ENCODE assay signal across 15 mouse cellular contexts in genomic region chr8:120902346-120902745, GRCm38 (mm10).
DNase-seq lines count a peak whose midpoint lies in the region; ATAC-seq and TF ChIP-seq lines count a peak whose summit lies in the region.
"Had no signal": no experiment of that assay in that cellular context is flagged by ENCODE, and none has a peak within 500 bp of the region (broad histone marks: within the 10 kb centered on the region; RNA-seq: fewer than 3 reads in every experiment).

No protein-coding gene starts in this region.

- intact Hi-C loops in left cerebral cortex, postnatal 10 days (cut with DNase I), result no loop called here

- no peaks in the 10 kb centered on the region for H3K27me3 ChIP-seq in liver, adult 2 months (ENCODE audit: control insufficient read depth, insufficient read depth, low read length)
- peaks cover 27% of the 10 kb centered on the region for H3K27me3 ChIP-seq in embryonic facial prominence, embryonic 15.5 days
- peaks cover 91% of the 10 kb centered on the region for H3K27me3 ChIP-seq in limb, embryonic 10.5 days (ENCODE audit: low read depth, poor library complexity, severe bottlenecking)
- no peaks in the 10 kb centered on the region for H3K27me3 ChIP-seq in stomach, embryonic 15.5 days (replicated peaks)

- no peak overlapping the region for H3K9ac ChIP-seq in liver, adult 2 months (ENCODE audit: low read depth, low read length)
- no peak overlapping the region for H3K9ac ChIP-seq in embryonic facial prominence, embryonic 15.5 days
- no peak overlapping the region for H3K9ac ChIP-seq in stomach, embryonic 15.5 days
- H3K9ac ChIP-seq: hindbrain, embryonic 15.5 days; liver, embryonic 13.5 days had no signal

- H3K36me3 ChIP-seq in liver, adult 2 months (ENCODE audit: control insufficient read depth, insufficient read depth, low read length), result no peaks in the 10 kb centered on the region
- H3K36me3 ChIP-seq in embryonic facial prominence, embryonic 15.5 days, result no peaks in the 10 kb centered on the region
- no peaks in the 10 kb centered on the region for H3K36me3 ChIP-seq in limb, embryonic 10.5 days
- no peaks in the 10 kb centered on the region for H3K36me3 ChIP-seq in stomach, embryonic 15.5 days
- H3K36me3 ChIP-seq: hindbrain, embryonic 15.5 days; liver, embryonic 13.5 days had no signal

- DNase-seq in liver, adult 2 months (ENCODE audit: extremely low read depth, low read depth, low spot score), result peak; percentile 26
- no peak for DNase-seq in liver
- DNase-seq in limb, embryonic 10.5 days (ENCODE audit: low spot score), result peak; percentile 40
- DNase-seq in left cerebral cortex, postnatal 10 days (ENCODE audit: extremely low spot score in 1 of 2, low spot score in 2 of 2), result no peak
- DNase-seq in heart, adult 9 months (ENCODE audit: low spot score in 2 of 2), result no peak
- DNase-seq: cerebellum, adult 9-11 months; heart, adult 11 months; liver, embryonic 13.5 days; midbrain, embryonic 14.5 days; right cerebral cortex, postnatal 4 days; thymus, postnatal 25 days had no signal

- no peaks in the 10 kb centered on the region for H3K79me2 ChIP-seq in liver, adult 2 months (ENCODE audit: control insufficient read depth, insufficient read depth, low read length)

- no peak overlapping the region for H3K4me3 ChIP-seq in liver, adult 2 months (ENCODE audit: insufficient read depth, low read depth, low read length)
- H3K4me3 ChIP-seq in embryonic facial prominence, embryonic 15.5 days (replicated peaks), result no peak overlapping the region
- H3K4me3 ChIP-seq in limb, embryonic 10.5 days, result no peak overlapping the region
- no peak overlapping the region for H3K4me3 ChIP-seq in stomach, embryonic 15.5 days (replicated peaks)
- H3K4me3 ChIP-seq: hindbrain, embryonic 15.5 days; liver, embryonic 13.5 days had no signal

- H3K9me3 ChIP-seq in embryonic facial prominence, embryonic 15.5 days (replicated peaks), result no peaks in the 10 kb centered on the region
- H3K9me3 ChIP-seq in limb, embryonic 10.5 days (replicated peaks), result no peaks in the 10 kb centered on the region
- no peaks in the 10 kb centered on the region for H3K9me3 ChIP-seq in stomach, embryonic 15.5 days
- H3K9me3 ChIP-seq: hindbrain, embryonic 15.5 days; liver, embryonic 13.5 days had no signal

- 50% methylated on average over 11 of the region's 11 CpGs for WGBS in liver, adult 2 months
- 17% methylated on average over 11 of the region's 11 CpGs for WGBS in embryonic facial prominence, embryonic 15.5 days
- WGBS in limb, embryonic 10.5 days, result 8% methylated on average over 11 of the region's 11 CpGs
- WGBS in stomach, embryonic 15.5 days, result 15% methylated on average over 11 of the region's 11 CpGs

- TF ChIP-seq CTCF in liver, adult 2 months (IDR thresholded peaks at IDR 0.05; ENCODE audit: low read depth, low read length), result no peak

- H3K4me2 ChIP-seq in embryonic facial prominence, embryonic 15.5 days (replicated peaks), result 0 out of 2 replicates have a peak overlapping the region, but pooled peaks have one; percentile 13
- no peak overlapping the region for H3K4me2 ChIP-seq in stomach, embryonic 15.5 days
- H3K4me2 ChIP-seq: hindbrain, embryonic 15.5 days; liver, embryonic 13.5 days had no signal

- H3K27ac ChIP-seq in liver, adult 2 months (replicated peaks; ENCODE audit: insufficient read depth, low read depth, low read length), result peak overlapping the region; percentile 33; the same call in 1 of the 2 replicates
- H3K27ac ChIP-seq in embryonic facial prominence, embryonic 15.5 days (replicated peaks), result peak overlapping the region; percentile 3; the same call in 1 of the 2 replicates
- H3K27ac ChIP-seq in limb, embryonic 10.5 days, result 0 out of 2 replicates have a peak overlapping the region, but pooled peaks have one; percentile 11
- peak overlapping the region; percentile 68 for H3K27ac ChIP-seq in stomach, embryonic 15.5 days
- H3K27ac ChIP-seq: hindbrain, embryonic 15.5 days; liver, embryonic 13.5 days had no signal

- no peak for TF ChIP-seq POLR2A in liver, adult 2 months (IDR thresholded peaks at IDR 0.05; ENCODE audit: extremely low read depth, insufficient read depth, low read length)

- no peaks in the 10 kb centered on the region for H3K4me1 ChIP-seq in liver, adult 2 months (ENCODE audit: control insufficient read depth, insufficient read depth, low read length)
- H3K4me1 ChIP-seq in embryonic facial prominence, embryonic 15.5 days, result peaks cover 17% of the 10 kb centered on the region
- peaks cover 41% of the 10 kb centered on the region for H3K4me1 ChIP-seq in limb, embryonic 10.5 days
- peaks cover 13% of the 10 kb centered on the region for H3K4me1 ChIP-seq in stomach, embryonic 15.5 days
- H3K4me1 ChIP-seq: hindbrain, embryonic 15.5 days; liver, embryonic 13.5 days had no signal

- ATAC-seq in embryonic facial prominence, embryonic 15.5 days (ENCODE audit: insufficient number of reproducible peaks, low FRiP score, low TSS enrichment, low read depth), result peak; percentile 49; the same call in 1 of the 2 replicates
- no peak for ATAC-seq in stomach, embryonic 15.5 days (ENCODE audit: insufficient read depth, low FRiP score, low read depth)
- no peak for ATAC-seq in cerebellum, adult (ENCODE audit: insufficient number of reproducible peaks, low FRiP score, low TSS enrichment)

Comparison
In these comparisons a context has a peak if more than half of its experiments do, and no peak if none do; other contexts are left out.
1. DNase-seq: peak in liver, adult 2 months (single experiment) and limb, embryonic 10.5 days (single experiment); none in liver (single experiment), left cerebral cortex, postnatal 10 days (0 of 2) and heart, adult 9 months (0 of 2).
2. H3K27ac ChIP-seq: peak in every context shown above with its lines; median percentile 68 in stomach, embryonic 15.5 days; 33 in liver, adult 2 months; 11 in limb, embryonic 10.5 days; 3 in embryonic facial prominence, embryonic 15.5 days.